Mouse (Mus musculus) MEL-GATA-1-ER (cell line): ENCODE results near the gene Krtap13.
"Not testable (repeated sequence)": the region's sequence is repeated elsewhere in the genome, so short reads cannot be mapped to it uniquely, and the experiment has no call there.

Source experiments
- DNase-seq: peaks from one replicate; pipeline ENCODE4 v3.0.0-alpha.2; 2012; ENCODE audit warnings: low read depth; ENCODE audit errors: extremely low read depth

The Krtap13 gene

DNA sequence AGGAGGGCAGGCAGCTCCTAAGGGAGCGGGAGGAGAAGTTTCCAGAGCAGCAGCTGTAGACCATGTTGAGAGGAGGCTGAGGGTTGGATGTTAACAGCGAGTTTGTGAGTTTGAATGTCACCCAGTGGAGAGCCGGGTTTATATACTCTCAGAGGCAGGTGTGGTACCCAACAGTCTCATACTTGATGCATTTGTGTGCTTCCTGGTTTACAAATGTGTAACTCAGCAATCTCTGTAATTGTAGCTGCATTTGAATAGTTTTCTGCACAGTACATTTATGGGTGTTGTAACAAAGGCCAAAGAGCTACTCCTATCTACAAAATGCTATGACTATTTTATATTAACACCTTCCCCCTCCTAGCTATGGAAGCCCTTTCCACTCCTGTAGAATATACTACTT lies at the start of gene Krtap13:
Krtap13 (minus strand) TSS at position 101 of the 400 bp plus-strand sequence.
- not testable (repeated sequence) for DNase-seq

DNA sequence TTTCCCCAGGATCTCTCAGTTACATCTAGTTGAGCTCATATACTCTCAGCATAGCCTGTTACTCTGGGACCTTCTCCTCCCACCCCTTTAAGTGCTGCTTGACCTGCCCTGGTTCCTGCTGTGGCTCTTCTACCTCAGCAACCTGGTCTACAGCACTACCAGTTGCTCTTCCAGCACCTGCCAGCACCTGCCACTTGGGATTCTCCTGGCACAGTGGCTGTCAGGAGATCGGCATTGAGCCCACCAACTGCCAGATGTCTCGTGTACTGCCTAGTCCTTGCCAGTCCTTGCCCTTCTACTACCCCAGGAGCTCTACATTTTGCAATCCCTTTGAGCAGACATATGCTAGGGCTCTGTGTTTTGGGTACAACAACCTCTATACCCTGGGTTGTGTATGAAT lies 35.4 kb upstream of the Krtap13 start:
- DNase-seq = no peak

DNA sequence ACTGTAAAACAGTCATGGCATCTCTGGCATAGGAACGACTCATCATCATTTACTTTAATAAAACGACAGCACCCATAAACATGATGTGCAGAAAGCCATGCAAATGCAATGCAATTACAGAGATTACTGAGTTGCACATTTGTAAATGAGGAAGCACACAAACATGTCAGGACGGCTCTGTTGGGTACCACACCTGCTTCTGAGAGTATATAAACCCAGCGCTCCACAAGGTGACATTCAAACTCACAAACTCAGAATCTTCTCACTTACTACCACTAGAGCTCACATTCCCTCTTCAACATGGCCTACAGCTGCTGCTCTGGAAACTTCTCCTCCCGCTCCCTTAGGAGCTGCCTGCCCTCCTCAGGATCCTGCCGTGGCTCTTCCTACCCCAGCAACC lies 26.2 kb upstream of the Krtap13 start, which contains the start of gene Gm5965:
Gm5965 (plus strand) TSS at position 301 of the 400 bp plus-strand sequence.
- no peak for DNase-seq

DNA sequence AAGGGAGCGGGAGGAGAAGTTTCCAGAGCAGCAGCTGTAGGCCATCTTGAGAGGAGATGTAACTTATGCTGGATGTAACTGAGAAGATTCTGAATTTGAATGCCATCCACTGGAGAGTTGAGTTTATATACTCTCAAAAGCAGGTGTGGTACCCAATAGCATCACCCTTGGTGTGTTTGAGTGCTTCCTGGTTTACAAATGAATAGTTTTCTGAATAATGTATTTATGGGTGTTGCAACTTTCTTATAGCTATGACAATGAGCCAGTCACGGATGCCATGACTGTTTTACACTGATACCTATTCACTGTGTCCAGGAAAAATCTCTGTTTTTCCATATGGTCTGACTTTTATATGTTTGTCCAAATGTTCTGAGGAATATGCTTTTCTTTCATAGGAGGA lies 22.7 kb upstream of the Krtap13 start, which contains the start of gene 2310057N15Rik:
2310057N15Rik (minus strand) TSS at position 101 of the 400 bp plus-strand sequence.
- DNase-seq = no peak

DNA sequence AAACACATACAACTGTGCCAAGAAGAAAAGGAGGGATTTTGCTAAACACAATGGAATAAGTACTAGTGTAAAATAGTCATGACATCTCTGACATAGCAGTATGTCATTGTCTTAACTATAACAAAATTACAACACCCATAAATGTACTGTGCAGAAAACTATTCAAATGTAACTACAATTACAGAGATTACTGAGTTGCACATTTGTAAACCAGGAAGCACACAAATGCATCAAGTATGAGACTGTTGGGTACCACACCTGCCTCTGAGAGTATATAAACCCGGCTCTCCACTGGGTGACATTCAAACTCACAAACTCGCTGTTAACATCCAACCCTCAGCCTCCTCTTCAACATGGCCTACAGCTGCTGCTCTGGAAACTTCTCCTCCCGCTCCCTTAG lies 7.1 kb upstream of the Krtap13 start, which contains the start of gene 2310034C09Rik:
2310034C09Rik (plus strand) TSS at position 301 of the 400 bp plus-strand sequence.
- DNase-seq = not testable (repeated sequence)

GRCm38 (mm10) chr16:88747943-88748342 lies 3.5 kb downstream of the Krtap13 start:
- no peak for DNase-seq

DNA sequence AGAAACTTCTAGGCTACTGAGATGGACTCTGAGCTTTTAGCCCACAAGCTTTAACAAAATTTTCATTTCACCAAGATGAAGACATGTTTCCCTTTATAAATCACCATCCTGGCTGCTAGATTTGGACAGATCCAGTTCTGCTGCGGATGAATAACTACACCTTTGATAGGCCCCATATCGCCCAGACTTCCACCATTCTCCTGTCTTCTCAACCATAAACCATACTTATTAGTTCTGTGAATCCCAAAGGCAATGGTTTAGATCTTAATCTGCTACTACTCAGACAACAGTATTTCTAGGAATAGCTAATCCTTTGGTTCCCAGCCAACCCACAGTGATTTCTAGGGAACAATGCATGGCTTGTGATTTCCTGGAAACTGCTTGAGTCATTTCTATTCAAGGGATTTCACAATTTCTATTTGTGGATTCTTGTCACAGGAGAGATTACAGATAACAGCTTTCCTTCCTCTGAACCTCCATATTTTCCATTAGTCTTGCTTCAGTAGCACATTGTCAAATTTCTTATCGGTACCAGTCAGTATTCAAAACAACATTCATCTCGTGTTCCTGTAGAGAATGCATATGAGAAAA lies 6.6 kb downstream of the Krtap13 start:
- DNase-seq = no peak

- no peak for DNase-seq
Observed at GRCm38 (mm10) chr16:88735391-88735790, 16.0 kb downstream of the Krtap13 start.

GRCm38 (mm10) chr16:88728812-88729275 lies 22.6 kb downstream of the Krtap13 start, which contains the start of gene Krtap13-1:
Gene Krtap13-1 (plus strand): TSS chr16:88728862.
- no peak for DNase-seq

DNA sequence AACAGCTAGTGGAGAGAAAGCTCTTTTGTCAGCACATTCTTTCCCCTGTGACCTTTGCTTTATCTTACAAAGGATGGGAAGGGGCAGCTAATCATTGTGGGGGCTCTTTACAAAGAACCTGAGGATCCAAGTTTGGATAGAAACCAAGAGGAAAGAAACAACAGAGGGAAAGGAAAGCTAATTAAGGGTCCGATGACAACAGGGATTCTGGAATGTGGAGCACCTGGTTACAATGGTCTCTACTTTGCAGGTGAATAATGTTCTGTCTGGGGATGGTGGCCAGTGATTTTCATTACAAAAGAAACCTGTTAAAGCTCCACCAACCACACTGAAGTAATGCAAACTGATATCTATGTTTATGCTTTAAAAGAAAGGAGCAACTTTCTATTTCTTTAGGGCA lies 31.4 kb downstream of the Krtap13 start:
- no peak for DNase-seq

GRCm38 (mm10) chr16:88716549-88716948 lies 34.9 kb downstream of the Krtap13 start:
- no peak for DNase-seq

GRCm38 (mm10) chr16:88711245-88711644 lies 40.2 kb downstream of the Krtap13 start:
- no peak for DNase-seq

DNA sequence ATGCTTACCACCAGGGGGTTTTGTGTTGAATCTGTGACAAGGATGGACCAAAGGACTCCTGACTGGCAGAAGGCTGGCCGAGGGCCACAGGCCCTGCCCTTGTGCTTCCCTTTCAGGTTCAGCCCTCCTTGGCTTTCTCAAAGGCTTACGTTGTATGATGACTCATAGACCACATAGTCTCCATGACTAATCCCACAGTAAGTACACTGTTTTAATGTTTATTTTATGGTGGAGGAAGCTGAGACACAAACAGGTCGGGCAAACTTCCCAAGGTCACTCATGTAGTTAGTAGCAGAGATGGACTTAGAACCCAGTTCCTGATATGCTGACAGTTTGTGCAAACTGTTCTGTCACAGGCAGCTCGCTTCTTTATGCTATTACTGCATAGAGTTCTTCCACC lies 40.7 kb downstream of the Krtap13 start:
- DNase-seq = no peak

DNA sequence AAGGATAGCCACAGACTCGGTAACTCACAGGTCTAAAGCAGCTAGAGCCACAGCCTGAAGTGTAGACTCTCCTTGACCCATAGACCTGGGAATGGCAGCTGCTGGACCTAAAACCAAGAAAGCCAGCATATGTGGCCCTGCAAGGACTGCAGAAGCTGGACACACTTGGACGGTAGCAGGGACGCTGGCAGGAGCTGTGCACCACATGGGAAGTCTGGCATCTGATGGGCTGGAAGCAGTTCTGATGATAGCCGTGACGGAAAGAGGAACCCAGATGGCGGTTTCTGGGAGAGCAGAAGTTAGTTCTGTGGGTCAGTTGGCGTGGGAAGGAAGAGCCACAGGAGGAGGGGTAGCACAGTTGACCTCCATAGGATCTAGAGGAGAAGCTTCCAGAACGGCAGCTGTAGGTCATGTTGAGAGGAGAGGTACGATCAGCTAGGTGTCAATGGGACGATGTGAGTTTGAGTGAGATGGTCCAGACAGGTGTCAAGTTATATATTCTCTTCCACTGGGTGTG lies 43.9 kb downstream of the Krtap13 start, which contains the start of gene 2310061N02Rik:
2310061N02Rik (minus strand) TSS at position 467 of the 517 bp plus-strand sequence.
- no peak for DNase-seq

DNA sequence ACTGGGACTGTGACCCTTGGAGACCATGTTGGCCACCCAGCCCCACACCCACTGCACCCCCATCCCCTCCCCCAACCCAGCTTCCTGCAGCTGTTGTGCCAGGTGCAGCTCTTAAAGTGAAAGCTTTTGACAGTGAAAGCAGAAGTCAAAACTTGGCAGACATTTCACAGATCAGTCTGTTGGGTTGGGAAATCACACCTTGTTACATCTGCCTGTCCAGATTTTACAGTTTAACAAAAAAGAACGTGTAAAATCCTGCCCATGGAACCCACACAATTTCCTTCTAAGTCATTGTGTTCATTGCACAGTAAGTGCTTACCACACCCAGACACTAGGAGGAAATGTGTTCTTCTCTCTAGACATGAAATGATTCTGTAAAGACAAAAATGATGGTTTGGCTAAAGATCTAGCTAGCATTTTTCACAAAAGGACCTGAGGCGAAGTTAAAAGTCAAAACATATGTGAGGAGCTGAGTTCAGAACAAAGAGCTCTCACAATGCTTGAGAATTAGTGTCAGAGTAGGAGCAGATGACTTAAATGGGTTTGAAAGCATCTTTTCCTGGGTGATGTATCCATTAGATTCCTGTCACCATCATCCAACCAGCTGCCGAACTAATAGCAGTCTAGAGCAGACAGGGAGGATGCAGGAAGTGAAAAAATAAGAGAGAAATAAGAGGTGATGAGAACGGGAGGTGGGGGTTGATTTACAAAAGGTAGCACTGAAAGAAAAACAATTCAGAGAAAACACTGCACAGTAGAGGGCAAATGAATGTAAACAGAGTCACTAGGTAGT lies 50.2 kb downstream of the Krtap13 start:
- no peak for DNase-seq
